Mouse (Mus musculus) megakaryocyte, adult 5-6 weeks (primary cell): ENCODE data around the gene Fabp7. TPM values are rescaled to one million over a fixed set of nuclear protein-coding genes. Genes with fewer than 3 reads are reported as not detected.

Experiments used
- ATAC-seq: 2 replicates; pipeline ENCODE4 v1.8.0; 2016; ENCODE audit warnings: mild to moderate bottlenecking, inconsistent platforms; ENCODE audit not compliant: poor library complexity, severe bottlenecking
- total RNA-seq, 2 experiments: library from RNA; stranded (forward) in 1 of 2; stranded (reverse) in 1 of 2; fragments of 153-499, 151-499 nt in 1 of 2; fragments of 221-1000, 200-1000 nt in 1 of 2; gene quantifications; 2 replicates each; pipeline versions ENCODE4 v1.2.3 to v1.2.4; 2015 to 2017

Fabp7 gene
- total RNA-seq (2015) (1.9 and 2.5 TPM in 2 replicates), total RNA-seq (2017) (2.0 and 2.2 TPM in 2 replicates)

DNA sequence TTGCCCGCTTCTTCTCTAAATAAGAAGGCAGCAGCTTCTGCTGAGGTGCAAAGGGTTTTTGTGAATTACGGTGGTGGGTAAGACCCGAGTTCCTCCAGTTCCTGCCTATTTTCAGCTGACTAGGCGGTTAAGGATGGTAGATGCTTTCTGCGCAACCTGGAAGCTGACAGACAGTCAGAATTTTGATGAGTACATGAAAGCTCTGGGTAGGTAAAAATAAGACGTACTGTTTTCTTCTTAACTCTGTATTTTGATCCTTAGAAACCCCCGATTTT is at the start of gene Fabp7:
Fabp7 (plus strand) TSS at position 6 of the 275 bp plus-strand sequence.
- ATAC-seq = no peak

- no peak for ATAC-seq
These were observed 43.9 kb upstream of the Fabp7 start for GRCm38 (mm10) chr10:57740733-57741132.

DNA sequence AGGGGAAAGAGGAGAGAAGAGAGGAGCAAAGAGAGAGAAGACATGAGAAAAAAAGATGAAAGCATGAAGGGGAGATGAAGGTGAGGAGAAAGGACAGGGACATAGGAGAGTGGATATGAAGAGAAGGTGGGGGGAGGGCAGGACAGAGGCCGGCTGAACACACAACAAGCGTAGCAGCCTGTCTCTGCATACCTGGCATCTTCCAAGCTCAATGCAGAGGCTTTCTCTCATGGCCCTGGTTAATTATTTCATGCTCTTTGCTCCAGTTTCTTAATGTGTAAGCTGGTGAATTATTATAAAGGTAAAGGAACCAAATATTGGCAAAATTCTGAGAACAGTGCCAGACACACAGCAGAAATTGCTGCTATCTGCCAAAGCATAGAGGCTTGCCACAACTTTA is 43.3 kb upstream of the Fabp7 start:
- no peak for ATAC-seq

- no peak for ATAC-seq
These were observed 41.6 kb upstream of the Fabp7 start for GRCm38 (mm10) chr10:57743045-57743444.

- peak; percentile 74 for ATAC-seq
These were observed 41.1 kb upstream of the Fabp7 start for GRCm38 (mm10) chr10:57743606-57744016.

GRCm38 (mm10) chr10:57744128-57744765 is 40.4 kb upstream of the Fabp7 start:
- ATAC-seq = no peak

DNA sequence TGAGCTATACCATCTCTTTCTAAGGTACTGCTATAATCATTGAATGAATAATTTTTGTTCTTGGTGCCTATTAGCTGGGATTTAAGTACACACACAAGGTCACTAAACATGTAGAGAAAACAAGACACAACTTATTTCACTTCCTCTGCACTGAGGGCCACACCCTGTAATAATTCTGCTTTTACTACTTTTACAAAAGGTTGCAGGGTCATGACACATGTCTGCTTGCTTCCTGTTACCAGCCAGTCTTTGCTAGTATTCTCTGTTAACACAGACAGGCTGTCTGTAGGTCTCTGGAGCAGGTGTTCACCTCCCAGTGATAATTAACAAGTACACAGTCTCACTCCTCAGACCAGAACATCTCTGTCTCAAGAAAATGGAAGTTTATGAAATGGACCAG is 39.2 kb upstream of the Fabp7 start:
- peak; percentile 78 for ATAC-seq

GRCm38 (mm10) chr10:57747127-57747526 is 37.6 kb upstream of the Fabp7 start:
- ATAC-seq = no peak

GRCm38 (mm10) chr10:57753343-57753742 is 31.3 kb upstream of the Fabp7 start:
- ATAC-seq = peak; percentile 86

GRCm38 (mm10) chr10:57755201-57755736 is 29.4 kb upstream of the Fabp7 start:
- peak; percentile 17; the same call in 1 of the 2 replicates for ATAC-seq

- ATAC-seq = peak; percentile 66
These were observed 25.7 kb upstream of the Fabp7 start for GRCm38 (mm10) chr10:57758999-57759398.

- no peak for ATAC-seq
These were observed 24.0 kb upstream of the Fabp7 start for GRCm38 (mm10) chr10:57760694-57761093.

DNA sequence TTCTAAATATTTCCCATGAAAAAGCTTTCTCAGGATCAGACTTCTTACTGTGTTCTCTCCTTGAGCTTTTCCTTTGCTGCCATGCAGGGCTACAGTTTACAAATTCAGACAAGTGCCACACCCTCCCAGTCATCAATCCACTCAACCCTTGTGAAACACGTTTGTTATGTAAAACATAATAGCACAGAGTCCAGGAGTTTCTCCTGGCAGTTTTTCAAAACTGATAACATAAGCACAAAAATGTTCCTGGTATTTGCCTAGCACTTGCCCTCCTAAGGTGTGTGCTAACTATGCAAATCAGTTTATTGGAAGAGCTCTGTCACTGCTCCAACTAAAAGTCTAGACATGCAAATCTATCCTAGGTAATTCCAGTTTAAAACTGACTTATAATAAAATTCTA is 21.6 kb upstream of the Fabp7 start:
- ATAC-seq = no peak

DNA sequence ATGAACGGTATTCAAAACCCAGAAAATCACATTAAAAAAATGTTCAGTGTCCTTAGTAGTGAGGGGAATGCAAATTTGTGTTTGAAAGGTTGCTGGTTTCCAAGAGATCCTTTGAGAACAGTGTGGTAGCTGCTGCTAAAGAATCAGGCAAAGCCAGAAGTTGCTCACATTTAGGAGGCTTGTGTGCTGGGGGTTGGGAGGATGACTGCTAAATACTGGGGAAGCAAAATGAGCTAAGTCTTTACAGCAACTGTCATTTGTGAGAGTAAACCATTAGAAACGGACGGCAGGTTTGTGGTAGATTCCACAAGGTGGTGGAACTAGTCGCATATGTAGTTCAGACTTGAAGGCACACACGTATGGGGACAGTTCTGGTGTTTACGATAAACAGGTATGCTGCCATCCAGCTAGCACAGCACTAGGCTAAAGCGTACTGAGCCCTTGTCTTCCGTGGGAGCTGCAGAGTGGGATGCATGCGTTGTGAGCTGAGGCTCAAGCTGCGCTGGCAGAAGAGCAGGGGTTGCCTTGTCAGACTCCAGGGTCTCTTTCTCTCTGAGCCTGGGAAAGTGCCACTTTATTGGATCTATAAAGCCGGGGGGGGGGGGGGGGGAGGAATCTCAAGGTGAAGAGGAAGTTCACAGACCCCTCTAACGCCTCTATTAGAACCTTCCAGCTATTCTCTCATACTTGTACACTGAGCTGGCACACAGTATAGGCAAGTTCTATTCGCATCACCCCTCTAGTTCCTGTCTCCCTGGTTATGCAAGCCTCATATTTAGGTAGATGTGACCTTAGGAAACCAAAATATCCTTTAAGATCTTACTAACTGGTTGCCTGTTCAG is 1.2 kb upstream of the Fabp7 start:
- ATAC-seq = no peak

DNA sequence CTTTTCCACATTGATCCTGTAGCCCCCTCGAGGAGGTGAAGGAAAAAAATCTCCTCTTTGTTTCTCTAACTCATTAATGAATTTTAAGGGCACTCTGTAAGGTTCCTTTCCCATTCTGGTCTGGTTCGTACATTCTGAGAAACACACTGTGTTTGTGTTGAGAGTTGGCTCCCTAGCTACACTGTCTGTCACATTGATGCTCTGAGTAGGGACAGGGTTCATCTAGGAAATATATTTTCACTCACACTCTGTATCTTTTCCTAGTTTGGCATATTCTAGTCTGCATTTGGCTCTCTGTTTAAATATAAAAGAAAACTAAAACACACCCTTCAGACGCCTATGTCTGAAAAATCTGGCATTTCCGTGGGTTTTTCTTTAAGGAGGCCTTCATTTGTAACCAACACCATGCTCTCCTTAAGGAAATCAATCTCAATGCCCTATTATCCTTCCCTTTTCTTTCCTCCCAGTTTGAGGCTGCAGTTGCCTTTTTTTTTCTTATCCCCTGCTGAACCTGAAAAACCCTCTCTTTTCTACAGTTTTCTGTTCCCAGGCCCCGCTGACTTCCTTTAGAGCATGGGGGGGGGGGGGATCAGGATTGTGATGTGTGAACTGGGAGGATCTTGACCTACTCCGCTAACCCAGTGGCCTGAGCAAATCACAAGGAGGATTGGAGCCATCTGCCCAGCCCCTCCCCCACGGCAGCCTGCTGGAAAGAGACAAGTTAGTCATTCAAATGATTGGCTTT is 378 bp upstream of the Fabp7 start:
- no peak for ATAC-seq

DNA sequence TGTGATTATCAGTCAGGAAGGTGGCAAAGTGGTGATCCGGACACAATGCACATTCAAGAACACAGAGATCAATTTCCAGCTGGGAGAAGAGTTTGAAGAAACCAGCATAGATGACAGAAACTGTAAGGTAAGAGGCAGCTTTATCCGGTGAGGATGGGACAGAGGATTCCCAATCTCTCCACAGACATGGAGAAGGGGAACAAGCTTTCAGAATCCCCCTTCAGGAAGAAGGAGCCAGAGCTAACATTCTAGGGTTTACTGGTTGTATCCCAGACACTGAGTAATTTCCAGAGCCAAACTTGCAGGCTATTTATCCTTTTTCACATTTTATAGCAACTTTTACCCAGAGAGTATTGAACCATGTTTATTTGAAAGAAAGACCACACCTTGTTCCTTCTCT is 871 bp downstream of the Fabp7 start:
- ATAC-seq = no peak

GRCm38 (mm10) chr10:57792957-57793356 is 8.3 kb downstream of the Fabp7 start:
- ATAC-seq = peak; percentile 51

DNA sequence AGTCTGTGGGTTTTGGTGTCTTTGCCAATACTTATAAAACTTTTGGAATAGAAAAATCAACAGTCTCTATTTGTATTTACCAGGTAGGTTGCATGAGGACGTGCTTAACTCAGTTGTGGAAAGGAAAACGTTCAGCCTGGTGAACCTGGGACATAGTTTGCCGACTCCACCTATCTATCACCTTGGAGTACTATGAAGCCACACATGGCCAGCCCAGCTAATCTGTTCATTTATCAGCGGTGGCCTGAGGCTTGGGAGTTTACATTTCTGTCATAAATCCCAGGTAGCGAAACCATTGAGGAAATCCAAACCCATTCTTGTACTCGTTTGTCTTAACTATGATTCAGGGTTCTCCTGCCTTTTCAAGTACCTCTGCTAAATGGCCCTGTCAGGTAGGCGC is 9.3 kb downstream of the Fabp7 start, which contains the start of gene Smpdl3a:
Smpdl3a (plus strand) TSS at position 318 of the 400 bp plus-strand sequence.
- ATAC-seq = no peak

GRCm38 (mm10) chr10:57794491-57795461 is 10.1 kb downstream of the Fabp7 start:
- peak; percentile 57 for ATAC-seq

DNA sequence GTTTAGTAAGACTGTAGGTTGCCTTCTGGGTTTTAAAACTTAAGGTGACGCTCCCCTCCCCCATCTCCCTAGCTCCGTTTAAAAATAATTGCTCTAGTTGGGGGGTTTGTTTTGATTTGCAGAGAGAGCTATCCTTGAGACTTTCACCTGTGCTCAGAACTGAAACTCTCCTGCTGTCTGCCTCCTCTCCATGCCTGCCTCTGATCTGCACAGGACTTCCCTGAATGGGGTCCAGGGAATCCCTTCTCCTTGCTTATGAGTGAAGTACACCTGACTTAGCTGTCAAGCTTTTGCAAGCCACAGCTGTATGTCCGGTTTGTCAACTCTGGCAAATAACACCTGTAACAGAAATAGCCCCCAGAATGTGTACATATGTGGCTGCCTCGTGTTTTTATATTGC is 10.9 kb downstream of the Fabp7 start:
- ATAC-seq = no peak
